Mouse (Mus musculus) myocyte (in vitro differentiated cells): ENCODE results near the gene Edc4. TPM values are rescaled to one million over a fixed set of nuclear protein-coding genes. Genes with fewer than 3 reads are reported as not detected.
A peak's percentile ranks its signal among the peaks of the same experiment; 100 is the strongest.

ENCODE experiments used
- H3K27me3 ChIP-seq: one replicate; pipeline ENCODE4 v1.6.1; 2011; ENCODE audit not compliant: control insufficient read depth, insufficient read depth, insufficient read length
- H3K36me3 ChIP-seq: one replicate; pipeline ENCODE4 v1.6.1; 2011; ENCODE audit not compliant: control insufficient read depth, insufficient read depth
- H3K4me2 ChIP-seq: one replicate; pipeline ENCODE4 v1.6.1; 2011; ENCODE audit warnings: low read depth, control low read depth
- H3K4me3 ChIP-seq: one replicate; pipeline ENCODE4 v1.5.1; 2011; ENCODE audit warnings: mild to moderate bottlenecking, control low read depth, moderate library complexity
- H3K79me2 ChIP-seq: one replicate; pipeline ENCODE4 v1.6.1; 2011; ENCODE audit not compliant: control insufficient read depth, insufficient read depth
- H3ac ChIP-seq: one replicate; pipeline ENCODE4 v1.6.1; 2011; ENCODE audit not compliant: control insufficient read depth, insufficient read length
- CEBPB ChIP-seq: IDR thresholded peaks from 2 replicates; pipeline ENCODE4 v1.6.1; 2011; ENCODE audit warnings: mild to moderate bottlenecking, moderate library complexity; ENCODE audit not compliant: poor library complexity, insufficient read depth, severe bottlenecking
- E2F4 ChIP-seq: IDR thresholded peaks from one replicate; pipeline ENCODE4 v1.6.1; 2011; ENCODE audit warnings: mild to moderate bottlenecking, control low read depth, moderate library complexity; ENCODE audit not compliant: insufficient read depth
- MYOD1 ChIP-seq, 3 experiments: IDR thresholded peaks; one replicate each; pipeline ENCODE4 v1.6.1; 2011; ENCODE audit warnings: control low read depth in 2 of 3, low read depth in 2 of 3, mild to moderate bottlenecking in 2 of 3, moderate library complexity in 1 of 3; ENCODE audit not compliant: insufficient read length in 2 of 3, control insufficient read depth in 1 of 3
- MYOG ChIP-seq, 3 experiments: IDR thresholded peaks; one replicate each; pipeline ENCODE4 v1.6.1; 2011; ENCODE audit warnings: control low read depth in 2 of 3, low read depth in 2 of 3, mild to moderate bottlenecking in 2 of 3; ENCODE audit not compliant: insufficient read length in 2 of 3, control insufficient read depth in 1 of 3, insufficient read depth in 1 of 3
- POLR2A ChIP-seq: IDR thresholded peaks from one replicate; pipeline ENCODE4 v1.6.1; 2011; ENCODE audit warnings: low read depth, mild to moderate bottlenecking, control low read depth, moderate library complexity; ENCODE audit not compliant: insufficient read length
- POLR2AphosphoS2 ChIP-seq: IDR thresholded peaks from one replicate; pipeline ENCODE4 v1.6.1; 2011; ENCODE audit warnings: low read depth, control low read depth; ENCODE audit not compliant: insufficient read length
- REST ChIP-seq: IDR thresholded peaks from one replicate; pipeline ENCODE4 v1.6.1; 2011; ENCODE audit warnings: mild to moderate bottlenecking, control low read depth, moderate library complexity; ENCODE audit not compliant: insufficient read depth, insufficient read length
- SRF ChIP-seq: IDR thresholded peaks from one replicate; pipeline ENCODE4 v1.6.1; 2011; ENCODE audit warnings: low read depth; ENCODE audit not compliant: control insufficient read depth, insufficient read length
- TCF12 ChIP-seq: IDR thresholded peaks from one replicate; pipeline ENCODE4 v1.6.1; 2011; ENCODE audit warnings: mild to moderate bottlenecking, control low read depth; ENCODE audit not compliant: poor library complexity, insufficient read depth, severe bottlenecking
- TCF3 ChIP-seq: IDR thresholded peaks from one replicate; pipeline ENCODE4 v1.6.1; 2011; ENCODE audit warnings: low read depth, control low read depth; ENCODE audit not compliant: insufficient read length
- USF1 ChIP-seq: IDR thresholded peaks from one replicate; pipeline ENCODE4 v1.6.1; 2011; ENCODE audit warnings: low read depth, mild to moderate bottlenecking, control low read depth, moderate library complexity
- polyA plus RNA-seq: library from polyadenylated mRNA; unstranded; fragments of >200 nt; fragmentation: generic; extraction: Trizol; gene quantifications from one replicate; pipeline ENCODE4 v1.2.1, GENCODE M21; 2012; ENCODE audit warnings: missing spikeins

Edc4 gene
- polyA plus RNA-seq, 1 experiment, result 33.2 TPM

GRCm38 (mm10) chr8:105900180-105900940, 19.7 kb downstream of the Edc4 start, which contains the start of gene Pskh1:
Pskh1 (plus strand) TSS chr8:105900441.
- peak within 1 kb of the TSS; percentile 59 for H3K4me3 ChIP-seq
- TF ChIP-seq E2F4 (no peak), MYOD1 (IDR thresholded peaks at IDR 0.05; ENCODE audit: control insufficient read depth in 1 of 3, insufficient read length in 2 of 3, low read depth in 2 of 3) (peak in 1 of 3 experiments; percentile 27), USF1 (no peak), REST (peak; percentile 20), POLR2A (peak; percentile 87), MYOG (IDR thresholded peaks at IDR 0.05; ENCODE audit: control insufficient read depth in 1 of 3, insufficient read depth in 1 of 3, insufficient read length in 2 of 3, low read depth in 2 of 3) (peak in 1 of 3 experiments; percentile 15), POLR2AphosphoS2 (peak; percentile 44), SRF (peak; percentile 22)
- H3K79me2 ChIP-seq, result peaks cover 19% of the 10 kb centered on the region
- H3K4me2 ChIP-seq, result peak within 1 kb of the TSS; percentile 88
- no peaks in the 10 kb centered on the region for H3K36me3 ChIP-seq
- H3K27me3 ChIP-seq, result no peaks in the 10 kb centered on the region
- H3ac ChIP-seq, result peak within 1 kb of the TSS; percentile 43

GRCm38 (mm10) chr8:105900941-105901616, 20.4 kb downstream of the Edc4 start:
- Histone ChIP-seq H3ac (peak overlapping the region; percentile 43), H3K27me3 (no peaks in the 10 kb centered on the region), H3K4me3 (peak overlapping the region; percentile 59), H3K36me3 (no peaks in the 10 kb centered on the region), H3K4me2 (peak overlapping the region; percentile 88), H3K79me2 (peaks cover 22% of the 10 kb centered on the region)
- TF ChIP-seq SRF (no peak), E2F4 (no peak), POLR2A (no peak), MYOG (IDR thresholded peaks at IDR 0.05; ENCODE audit: control insufficient read depth in 1 of 3, insufficient read depth in 1 of 3, insufficient read length in 2 of 3, low read depth in 2 of 3) (no peak), USF1 (no peak)

GRCm38 (mm10) chr8:105919390-105919789, 38.7 kb downstream of the Edc4 start:
- Histone ChIP-seq H3K27me3 (no peaks in the 10 kb centered on the region), H3ac (no peak overlapping the region), H3K4me3 (no peak overlapping the region), H3K36me3 (peaks cover 6% of the 10 kb centered on the region), H3K79me2 (peaks cover 6% of the 10 kb centered on the region), H3K4me2 (no peak overlapping the region)
- TF ChIP-seq REST (no peak), E2F4 (no peak), SRF (no peak), TCF3 (no peak), CEBPB (no peak), POLR2A (no peak), USF1 (no peak), MYOD1 (IDR thresholded peaks at IDR 0.05; ENCODE audit: control insufficient read depth in 1 of 3, insufficient read length in 2 of 3, low read depth in 2 of 3) (no peak), TCF12 (no peak), POLR2AphosphoS2 (no peak)

DNA sequence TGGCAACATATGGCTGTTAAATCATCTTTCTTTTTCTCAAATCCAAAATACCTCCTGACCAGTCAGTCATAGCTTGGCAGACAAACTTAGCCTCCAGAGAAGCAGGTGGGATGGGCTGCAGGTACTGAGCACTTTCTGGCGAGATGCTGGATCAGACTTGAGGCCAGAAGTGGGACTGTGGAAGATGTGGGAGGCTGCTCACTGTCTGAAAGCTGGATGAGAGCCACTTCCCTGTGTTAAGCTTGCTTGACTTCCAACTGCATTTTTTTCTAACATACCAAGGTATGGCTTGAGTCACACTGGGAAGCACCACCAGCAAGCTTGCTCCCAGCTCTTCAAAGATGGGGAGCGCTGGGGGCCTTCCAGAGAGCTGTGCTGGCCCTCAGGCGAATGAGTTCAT, 44.4 kb downstream of the Edc4 start:
- Histone ChIP-seq H3K27me3 (no peaks in the 10 kb centered on the region), H3ac (no peak overlapping the region), H3K79me2 (no peaks in the 10 kb centered on the region), H3K4me3 (no peak overlapping the region), H3K36me3 (peaks cover 6% of the 10 kb centered on the region), H3K4me2 (no peak overlapping the region)
- TF ChIP-seq USF1, result no peak
- TF ChIP-seq POLR2AphosphoS2, result no peak
- no peak for TF ChIP-seq POLR2A
- TF ChIP-seq MYOD1 (IDR thresholded peaks at IDR 0.05; ENCODE audit: control insufficient read depth in 1 of 3, insufficient read length in 2 of 3, low read depth in 2 of 3), result no peak
- TF ChIP-seq REST, result no peak
- TF ChIP-seq TCF3, result no peak

DNA sequence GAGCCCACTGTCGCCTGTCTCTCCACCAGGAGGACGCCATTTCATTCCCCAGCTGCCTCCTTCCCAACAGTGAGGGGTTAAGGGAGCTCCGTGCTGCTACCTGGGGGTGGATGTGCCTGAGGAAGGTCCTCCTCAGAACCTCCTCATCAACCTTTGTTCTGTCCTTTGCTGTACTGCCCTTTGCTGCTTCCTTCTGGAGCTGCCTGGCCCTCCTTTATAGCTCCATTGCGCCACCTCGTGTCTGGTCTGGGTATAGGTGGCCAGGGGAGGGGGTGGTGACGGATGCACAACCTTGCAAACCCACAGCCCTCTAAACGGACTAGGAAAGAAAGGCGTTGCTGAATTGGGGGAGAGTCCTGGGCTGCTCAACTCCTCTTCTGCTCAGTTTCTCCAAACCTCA, 49.9 kb downstream of the Edc4 start:
- Histone ChIP-seq H3K4me2 (no peak overlapping the region), H3K36me3 (no peaks in the 10 kb centered on the region), H3K79me2 (no peaks in the 10 kb centered on the region), H3K27me3 (no peaks in the 10 kb centered on the region), H3ac (no peak overlapping the region), H3K4me3 (no peak overlapping the region)
- no peak for TF ChIP-seq POLR2A
- no peak for TF ChIP-seq SRF
- no peak for TF ChIP-seq POLR2AphosphoS2
- TF ChIP-seq TCF3, result no peak
- TF ChIP-seq E2F4, result no peak
- no peak for TF ChIP-seq REST
